Mouse (Mus musculus) liver, adult (tissue): ENCODE results near the gene Pcgf5.

ENCODE experiments used
- GATA4 ChIP-seq: IDR thresholded peaks from 2 replicates; pipeline ENCODE4 v1.6.1; 2014; ENCODE audit warnings: mild to moderate bottlenecking, low read length; ENCODE audit not compliant: insufficient replicate concordance

The Pcgf5 gene

DNA sequence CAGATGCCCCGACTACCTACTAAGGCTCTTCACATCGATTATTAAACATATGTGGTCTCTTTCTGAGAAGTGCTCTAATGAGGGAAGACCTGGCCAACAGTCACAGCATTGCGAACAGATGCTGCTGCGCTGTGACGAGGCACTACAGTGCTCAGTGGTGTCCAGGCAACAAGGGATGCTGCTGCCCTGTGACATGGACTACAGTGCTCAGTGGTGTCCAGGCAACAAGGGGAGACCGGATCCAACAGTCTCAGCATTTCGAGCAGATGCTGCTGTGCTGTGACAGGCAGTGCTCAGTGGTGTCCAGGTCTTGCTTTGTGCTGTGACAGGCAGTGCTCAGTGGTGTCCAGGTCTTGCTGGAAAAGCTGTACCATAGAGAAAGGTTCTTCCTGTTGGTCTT, 29.6 kb downstream of the Pcgf5 start:
- no peak for TF ChIP-seq GATA4

DNA sequence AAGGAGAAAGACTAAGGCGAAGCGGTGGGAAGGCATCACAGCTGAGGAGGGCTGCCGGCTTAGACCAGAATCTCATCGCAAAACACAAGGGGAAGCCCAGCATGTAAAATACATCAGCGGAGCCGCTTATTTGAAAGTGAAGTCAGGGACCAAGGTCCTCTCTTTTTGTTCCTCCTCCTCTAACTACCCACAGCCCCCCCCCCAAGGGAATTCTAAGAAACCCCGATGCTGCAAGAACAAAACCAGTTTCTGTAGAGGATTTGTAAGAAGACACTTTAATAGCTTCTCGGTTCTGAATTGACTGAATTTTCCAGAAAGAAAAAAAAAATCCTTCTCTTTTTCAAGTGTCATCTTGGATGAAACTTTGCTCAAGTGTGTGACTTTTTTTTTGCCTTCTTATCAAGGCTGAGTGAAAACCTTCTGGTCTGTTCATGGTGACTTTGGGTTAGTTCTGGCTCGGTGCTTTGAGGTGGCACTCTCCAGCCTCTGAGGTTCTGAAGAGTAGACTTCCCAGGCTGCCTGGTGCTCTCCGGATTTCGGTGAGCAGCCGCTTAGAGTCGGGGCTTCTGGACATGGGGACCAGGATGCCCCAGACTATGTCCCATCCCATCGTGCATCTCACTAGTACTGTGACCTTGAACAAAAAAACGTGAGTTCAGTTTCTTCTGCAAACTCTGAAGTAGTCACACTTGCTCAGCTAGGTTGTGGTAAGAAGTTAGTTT, 30.6 kb downstream of the Pcgf5 start:
- TF ChIP-seq GATA4: no peak

DNA sequence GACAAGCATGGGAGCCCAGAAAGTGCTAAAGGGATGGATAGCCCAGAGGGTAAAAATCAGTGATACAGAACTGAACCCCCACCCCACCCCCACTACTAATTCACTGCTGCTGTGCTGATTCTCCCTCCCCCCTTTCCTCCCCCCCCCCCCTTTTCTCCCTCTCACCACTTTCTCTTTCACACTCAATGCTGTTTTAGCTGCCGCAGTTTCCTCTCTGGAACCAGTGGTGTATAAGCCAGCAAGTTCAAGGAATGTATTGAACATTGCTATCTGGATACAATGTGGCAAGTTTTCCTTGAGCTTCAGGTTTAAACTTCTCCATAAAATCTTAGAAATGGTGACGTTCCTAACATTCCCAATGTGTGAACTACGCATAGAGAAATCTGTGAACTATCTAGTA, 34.8 kb downstream of the Pcgf5 start:
- TF ChIP-seq GATA4: no peak

DNA sequence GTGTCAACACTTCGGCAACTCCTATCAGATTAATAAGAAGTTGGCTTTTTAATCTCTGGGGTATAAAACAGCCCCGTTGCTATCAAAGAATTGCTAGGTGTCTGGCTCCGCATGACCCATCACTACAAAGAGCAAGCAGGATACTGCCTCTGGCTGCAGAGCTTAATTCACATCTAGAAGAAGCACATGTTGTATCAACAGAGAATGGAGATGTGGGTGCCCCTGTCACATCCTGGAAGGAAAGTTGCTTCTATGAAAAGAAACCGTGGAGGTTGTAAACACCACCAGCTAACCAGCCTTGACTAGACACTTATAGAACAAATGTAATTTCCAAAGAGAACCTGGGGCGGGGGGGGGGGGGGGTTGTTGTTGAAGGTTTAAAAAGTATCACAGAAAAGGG, 35.9 kb downstream of the Pcgf5 start:
- no peak for TF ChIP-seq GATA4

DNA sequence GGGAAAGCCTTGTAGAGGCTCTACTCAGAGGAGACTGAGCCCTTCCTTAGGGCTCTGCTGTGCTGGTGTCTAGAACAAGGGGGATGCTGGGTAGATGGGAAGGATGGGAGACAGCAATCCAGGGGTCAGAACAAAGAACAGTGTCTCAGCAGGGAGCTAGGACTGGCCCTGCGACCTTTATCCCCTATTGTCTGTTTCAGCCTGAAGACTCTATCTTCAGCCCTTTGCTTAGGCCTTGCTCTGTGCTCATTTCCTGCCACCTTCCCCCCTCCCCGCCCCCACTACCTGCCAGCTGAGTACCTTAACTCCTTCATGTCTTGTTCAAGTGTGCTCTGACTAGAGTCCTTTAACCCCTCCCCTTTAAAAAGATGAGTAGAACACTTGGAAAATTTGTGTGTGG, 36.3 kb downstream of the Pcgf5 start:
- no peak for TF ChIP-seq GATA4

DNA sequence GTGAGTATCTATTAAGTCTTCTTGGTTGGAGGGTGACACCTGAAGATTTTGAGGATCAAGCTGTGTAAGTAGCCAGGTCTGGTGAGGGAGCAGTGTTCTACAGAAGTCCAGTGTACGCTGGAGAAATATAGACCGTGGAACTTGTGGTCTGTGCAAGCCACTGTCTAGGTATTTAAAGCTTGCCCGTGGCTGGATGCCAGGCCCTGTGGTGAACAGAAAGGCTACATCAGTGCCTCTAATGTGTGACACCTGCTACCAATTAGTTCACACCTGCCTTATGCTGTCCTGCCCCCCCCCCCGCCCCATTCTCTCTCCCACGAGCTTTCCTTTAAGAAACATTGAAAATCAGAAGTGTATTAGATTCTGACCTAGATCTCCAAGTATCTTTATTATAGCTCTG, 40.4 kb downstream of the Pcgf5 start:
- TF ChIP-seq GATA4: no peak

DNA sequence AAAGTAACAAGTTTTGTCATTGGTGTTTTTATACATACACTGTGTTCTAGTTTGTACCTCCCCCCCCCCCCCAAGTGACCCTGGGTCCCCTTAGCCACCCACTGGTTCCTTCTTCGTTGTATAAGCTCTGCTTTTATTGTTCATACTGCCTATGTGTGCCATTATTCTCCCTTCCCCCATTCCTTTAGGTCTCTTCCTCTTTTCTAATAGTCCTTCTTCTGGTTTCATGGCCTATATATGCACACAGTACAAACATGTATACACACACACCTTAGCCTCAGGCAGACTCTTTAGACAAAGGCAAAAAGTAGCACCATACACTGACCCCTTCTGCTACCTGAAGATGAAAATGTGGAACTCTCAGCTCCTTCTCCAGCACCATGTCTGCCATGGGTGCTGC, 42.6 kb downstream of the Pcgf5 start:
- no peak for TF ChIP-seq GATA4

DNA sequence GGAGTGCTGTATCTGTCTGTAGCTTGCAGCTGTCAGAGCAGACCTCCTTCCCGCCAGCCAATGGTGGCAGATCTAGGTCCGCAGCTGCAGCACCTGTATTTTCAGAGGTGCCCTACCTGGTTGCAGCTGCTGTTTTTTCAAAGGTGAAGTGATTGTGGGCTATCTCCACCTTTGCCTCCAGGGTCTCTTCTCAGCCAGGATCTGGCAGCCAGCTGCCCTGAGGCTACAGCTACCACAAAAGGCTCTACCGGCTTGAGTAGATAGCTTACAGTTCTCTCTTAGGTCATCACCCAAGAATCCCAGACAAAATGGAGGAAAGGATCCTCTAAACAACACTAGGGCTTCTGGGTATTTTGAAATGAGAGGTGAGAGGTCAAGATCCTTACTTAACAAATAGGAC, 50.4 kb downstream of the Pcgf5 start:
- TF ChIP-seq GATA4: no peak

DNA sequence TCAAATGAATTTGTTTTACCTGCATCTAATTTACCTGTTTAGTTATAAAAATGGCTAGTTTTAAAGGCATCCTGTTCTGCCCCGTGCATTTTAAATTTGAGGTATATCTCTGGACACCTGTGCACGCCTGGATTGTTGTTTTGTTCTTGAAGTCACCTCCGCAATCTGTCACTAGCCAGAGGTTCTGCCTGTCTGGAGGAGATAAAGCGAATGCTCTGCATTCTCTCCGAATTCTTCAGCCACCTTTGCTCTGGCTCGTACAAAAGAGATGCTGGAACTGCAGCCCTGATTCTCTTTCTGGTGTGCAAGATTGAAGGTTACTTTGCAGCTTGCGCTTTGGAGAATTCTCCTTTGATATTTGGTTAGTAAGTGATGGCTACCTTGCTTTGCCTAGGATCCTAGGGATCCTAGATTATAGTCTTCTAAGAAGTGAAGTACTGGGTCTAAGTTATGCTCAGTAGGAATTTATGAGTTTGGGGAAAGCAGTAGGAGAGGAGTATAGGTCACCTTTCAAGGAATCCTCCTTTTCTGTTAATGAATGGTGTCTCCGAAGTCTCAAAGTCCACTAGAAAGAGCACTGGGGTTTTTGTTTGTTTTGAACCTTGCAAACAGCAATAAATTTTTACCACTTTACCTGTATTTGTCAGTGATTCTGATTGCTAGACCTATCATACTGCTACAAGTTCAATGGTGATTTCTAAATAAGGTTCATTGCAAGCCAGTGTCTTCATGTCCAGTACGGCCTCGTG, 60.4 kb downstream of the Pcgf5 start:
- TF ChIP-seq GATA4: no peak

DNA sequence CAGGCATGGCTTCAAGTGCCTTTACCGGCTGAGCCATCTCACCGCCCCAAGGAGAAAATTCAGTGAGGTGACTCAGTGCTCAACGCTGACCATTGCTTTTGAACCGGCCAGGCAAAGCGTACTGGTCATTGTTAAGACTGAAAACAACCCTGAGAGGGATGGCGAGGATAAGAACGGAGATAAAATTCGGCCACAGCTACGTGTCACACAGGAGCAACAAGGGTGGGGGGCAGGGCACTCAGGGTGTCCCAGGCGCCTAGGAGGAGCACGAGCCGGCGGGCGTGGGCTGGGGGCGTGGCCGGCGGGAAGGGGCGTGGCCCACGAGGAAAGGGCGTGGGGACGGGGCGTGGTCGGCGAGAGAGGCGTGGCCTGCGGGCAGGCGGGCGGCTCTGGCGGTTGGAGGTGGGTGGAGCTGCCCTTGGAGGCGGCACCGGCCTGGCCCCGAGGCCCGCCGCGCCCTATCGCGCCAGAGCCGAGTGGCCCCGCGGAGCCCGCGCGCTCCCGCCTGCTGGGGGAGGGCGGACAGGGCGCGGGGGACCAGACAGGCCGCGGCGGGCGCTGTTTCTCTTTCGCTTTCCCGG, 61.3 kb downstream of the Pcgf5 start:
- TF ChIP-seq GATA4: no peak

DNA sequence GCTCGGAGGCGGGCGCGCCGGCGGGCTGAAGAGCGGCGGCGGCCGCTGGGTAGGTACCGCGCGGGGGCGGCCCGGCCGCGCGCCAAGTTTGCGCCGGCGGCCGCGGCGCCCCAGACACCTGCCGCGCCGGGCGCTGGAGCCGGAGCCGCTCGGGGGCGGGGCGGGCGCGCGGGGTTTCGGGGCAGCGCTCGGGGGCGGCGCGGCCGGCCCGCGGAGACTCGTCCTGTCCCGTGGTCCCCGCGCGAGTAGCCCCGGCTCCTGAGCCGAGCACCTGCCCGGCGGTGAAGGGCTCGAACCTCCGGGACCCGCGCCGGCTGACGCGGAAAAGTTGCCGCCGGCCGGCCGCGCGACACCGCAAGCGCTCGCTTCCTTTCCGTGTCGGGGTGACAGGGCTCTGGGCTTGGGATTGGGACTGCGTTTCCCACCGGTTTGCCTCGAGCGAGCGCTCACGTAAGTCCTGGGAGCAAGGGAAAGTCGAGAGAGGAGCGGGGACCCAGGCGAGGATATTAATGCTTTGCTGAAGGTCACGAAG, 61.8 kb downstream of the Pcgf5 start:
- no peak for TF ChIP-seq GATA4

DNA sequence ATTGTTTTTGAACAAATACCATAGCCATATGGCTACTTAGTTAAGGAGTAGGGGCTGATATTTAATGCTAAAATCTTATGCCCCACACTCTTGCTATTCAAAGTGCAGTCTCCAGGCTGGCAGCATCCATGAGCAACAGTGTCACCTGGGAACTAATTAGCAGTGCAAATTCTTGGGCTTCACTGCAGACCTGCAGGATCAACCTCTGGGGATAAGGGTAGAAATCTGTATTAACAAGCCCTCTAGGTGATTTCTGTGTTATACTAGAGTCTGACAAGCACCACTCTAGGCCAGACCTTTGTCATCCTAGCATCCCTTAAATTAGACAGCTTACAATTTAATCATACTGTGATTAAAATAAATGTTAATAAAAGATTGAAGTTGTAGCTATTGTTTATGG, 71.8 kb downstream of the Pcgf5 start:
- no peak for TF ChIP-seq GATA4

DNA sequence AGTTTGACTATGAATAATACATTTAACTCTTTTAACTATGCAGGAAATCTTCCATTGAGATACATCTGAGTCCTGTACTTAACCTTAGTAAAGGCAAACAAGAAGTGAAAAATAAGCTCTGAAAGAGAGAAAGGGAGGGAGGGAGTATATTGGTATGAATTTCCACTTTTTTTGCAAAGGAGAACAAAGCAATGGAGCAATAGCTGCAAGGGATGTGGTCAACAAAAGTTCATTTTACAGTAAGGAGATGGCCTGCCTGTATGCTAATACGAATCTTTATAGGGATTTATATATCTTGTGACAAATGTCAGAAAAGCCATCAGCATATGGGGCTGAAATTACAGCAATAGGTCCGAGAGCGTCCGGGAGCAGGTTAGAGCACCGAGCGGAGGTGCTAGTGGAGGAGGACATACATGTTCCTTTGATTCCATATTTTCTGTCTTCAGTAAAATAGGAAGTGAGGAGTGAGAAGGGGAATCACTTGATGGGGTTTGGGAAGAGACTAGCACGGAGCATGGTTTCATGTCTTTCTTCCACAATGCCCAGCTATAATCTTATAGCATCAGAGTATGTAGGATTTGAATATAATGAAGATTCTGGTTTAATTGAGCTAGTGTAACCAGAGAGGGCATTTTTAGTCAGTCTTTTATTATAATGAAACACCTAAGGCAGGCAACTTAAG, 79.2 kb downstream of the Pcgf5 start:
- TF ChIP-seq GATA4: no peak

DNA sequence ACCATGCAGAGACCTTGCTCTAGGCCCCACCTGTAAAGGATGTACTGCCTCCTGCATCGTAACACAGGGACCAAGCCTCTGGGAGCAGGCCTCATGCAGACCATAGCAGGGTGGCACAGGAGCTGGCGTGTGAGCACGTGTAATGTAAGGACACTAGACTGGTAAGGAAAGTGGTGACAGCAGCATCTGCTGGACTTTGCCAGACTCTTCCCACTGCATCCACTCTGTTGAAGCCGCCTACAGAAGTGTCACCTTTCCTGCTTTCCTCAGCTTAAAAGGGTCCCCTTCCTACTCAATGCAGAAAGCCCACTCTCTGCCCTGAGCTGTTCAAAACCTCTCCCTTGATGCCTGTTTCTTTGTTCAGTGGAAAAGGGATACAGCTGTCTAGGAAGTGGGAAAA, 80.0 kb downstream of the Pcgf5 start:
- no peak for TF ChIP-seq GATA4

DNA sequence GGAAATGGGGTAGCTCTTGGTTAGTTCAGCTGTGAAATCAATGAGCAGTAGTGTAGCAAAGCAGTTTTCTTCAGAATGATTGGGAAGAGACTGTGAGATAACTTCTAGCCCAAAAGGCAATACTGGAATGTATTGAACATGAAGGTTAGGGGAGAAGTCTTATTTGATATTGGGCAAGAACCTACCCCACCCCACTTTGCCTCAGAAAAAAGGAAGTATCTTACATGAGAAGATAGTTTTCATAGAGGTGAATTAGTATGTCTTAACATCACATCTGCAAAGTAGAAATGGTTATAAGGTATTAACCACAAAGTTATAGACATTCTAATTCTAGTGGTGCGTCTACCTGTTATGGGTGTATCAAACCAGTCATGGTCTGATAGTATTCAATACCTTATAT, 81.2 kb downstream of the Pcgf5 start:
- no peak for TF ChIP-seq GATA4

DNA sequence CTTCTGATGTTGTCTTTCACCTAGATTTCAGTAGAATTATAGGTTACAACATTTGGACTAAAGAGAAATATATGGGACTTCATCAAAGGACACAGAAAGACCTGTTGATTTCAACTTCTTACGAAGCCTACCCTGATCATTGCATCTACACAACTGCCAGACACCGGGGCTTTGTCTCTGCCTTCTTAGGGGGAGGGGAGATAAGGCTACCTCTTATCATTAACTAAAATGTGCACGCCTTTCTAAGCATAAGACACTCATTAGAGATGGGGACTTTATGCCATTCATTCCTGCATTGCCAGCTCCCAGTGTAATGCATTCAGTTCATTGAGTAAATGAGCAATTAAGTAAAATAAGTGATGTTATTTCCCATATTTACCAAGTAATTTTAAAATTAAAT, 85.1 kb downstream of the Pcgf5 start:
- TF ChIP-seq GATA4: no peak
